Mouse (Mus musculus) kidney, postnatal 0 days (tissue): ENCODE data around the gene Spata48. TPM values are rescaled to one million over a fixed set of nuclear protein-coding genes. Genes with fewer than 3 reads are reported as not detected.

Experiments used
- ATAC-seq: fragments of 200-750 bp; cut with Nextera tagmentation; replicated peaks from 2 replicates; pipeline ENCODE4 v1.8.0; 2017; ENCODE audit warnings: low read depth, moderate number of reproducible peaks, moderate TSS enrichment, moderate library complexity; ENCODE audit not compliant: low FRiP score
- DNase-seq: peaks from one replicate; pipeline ENCODE4 v3.0.0-alpha.2; 2016; ENCODE audit warnings: low spot score
- H3K27ac ChIP-seq: fragments of 300-500 bp; sonication (generic); 2 replicates; pipeline ENCODE4 v1.5.1; 2014; ENCODE audit warnings: mild to moderate bottlenecking
- H3K27me3 ChIP-seq: fragments of 300-500 bp; sonication (generic); 2 replicates; pipeline ENCODE4 v1.6.1; 2014; ENCODE audit warnings: low read length, mixed read lengths; ENCODE audit not compliant: insufficient read depth
- H3K36me3 ChIP-seq: fragments of 300-500 bp; sonication (generic); 2 replicates; pipeline ENCODE4 v1.6.1; 2014; ENCODE audit warnings: low read length, mixed read lengths; ENCODE audit not compliant: insufficient read depth
- H3K4me1 ChIP-seq: fragments of 300-500 bp; sonication (generic); replicated peaks from 2 replicates; pipeline ENCODE4 v1.6.1; 2014; ENCODE audit warnings: antibody characterized with exemption, low read length, mixed read lengths; ENCODE audit not compliant: insufficient read depth
- H3K4me2 ChIP-seq: fragments of 300-500 bp; sonication (generic); 2 replicates; pipeline ENCODE4 v1.6.1; 2014; ENCODE audit warnings: mild to moderate bottlenecking, low read length, moderate library complexity, mixed read lengths
- H3K4me3 ChIP-seq: fragments of 300-500 bp; sonication (generic); replicated peaks from 2 replicates; pipeline ENCODE4 v1.5.1; 2014; ENCODE audit warnings: low read depth, low read length
- H3K9ac ChIP-seq: fragments of 300-500 bp; sonication (generic); 2 replicates; pipeline ENCODE4 v1.6.1; 2014; ENCODE audit warnings: low read depth, low read length
- H3K9me3 ChIP-seq: fragments of 300-500 bp; sonication (generic); replicated peaks from 2 replicates; pipeline ENCODE4 v1.6.1; 2016; ENCODE audit warnings: low read length, inconsistent platforms, mixed read lengths
- CTCF ChIP-seq: IDR thresholded peaks from 2 replicates; pipeline ENCODE4 v1.5.1; 2016; ENCODE audit warnings: antibody characterized with exemption, low read depth, mild to moderate bottlenecking, moderate library complexity
- WGBS: fragments of 180-500 bp; shearing (Covaris S2); extraction: QIAGEN DNeasy Blood & Tissue Kit; methylation state at CpG from one replicate; pipeline ENCODE4 v1.1.7; 2014; 5-methylcytosine and 5-hydroxymethylcytosine counted together
- polyA plus RNA-seq: library from polyadenylated mRNA; unstranded; fragments of >200 nt; fragmentation: Nextera tagmentation; extraction: Ambion mirVana; gene quantifications from 2 replicates; pipeline ENCODE4 v1.2.1, GENCODE M21; 2015

Spata48 gene
- polyA plus RNA-seq, 1 experiment from 2014 or later, result 2.3 TPM

- Histone ChIP-seq H3K9ac (no peak overlapping the region), H3K9me3 (no peaks in the 10 kb centered on the region), H3K4me2 (no peak overlapping the region), H3K27me3 (no peaks in the 10 kb centered on the region), H3K27ac (no peak overlapping the region), H3K36me3 (no peaks in the 10 kb centered on the region), H3K4me1 (no peaks in the 10 kb centered on the region), H3K4me3 (no peak overlapping the region)
- ATAC-seq, result no peak
- DNase-seq, result no peak
- WGBS, result 71% methylated on average over 2 of the region's 2 CpGs
- no peak for TF ChIP-seq CTCF
These were observed 51.3 kb downstream of the Spata48 start for GRCm38 (mm10) chr11:11513008-11513799.

- no peaks in the 10 kb centered on the region for H3K27me3 ChIP-seq
- no peak overlapping the region for H3K4me3 ChIP-seq
- ATAC-seq (no peak), DNase-seq (no peak)
- TF ChIP-seq CTCF, result no peak
- no peak overlapping the region for H3K4me2 ChIP-seq
- no peaks in the 10 kb centered on the region for H3K4me1 ChIP-seq
- H3K9ac ChIP-seq, result no peak overlapping the region
- H3K36me3 ChIP-seq, result no peaks in the 10 kb centered on the region
- H3K27ac ChIP-seq, result no peak overlapping the region
- no peaks in the 10 kb centered on the region for H3K9me3 ChIP-seq
- WGBS, result 90% methylated on average over 4 of the region's 4 CpGs
These were observed 53.0 kb downstream of the Spata48 start for GRCm38 (mm10) chr11:11514920-11515319.

GRCm38 (mm10) chr11:11517781-11518435 lies 56.0 kb downstream of the Spata48 start:
- Histone ChIP-seq H3K27ac (no peak overlapping the region), H3K9me3 (no peaks in the 10 kb centered on the region), H3K4me2 (no peak overlapping the region), H3K9ac (no peak overlapping the region), H3K36me3 (no peaks in the 10 kb centered on the region), H3K4me3 (no peak overlapping the region), H3K27me3 (no peaks in the 10 kb centered on the region), H3K4me1 (no peaks in the 10 kb centered on the region)
- ATAC-seq, result no peak
- TF ChIP-seq CTCF, result no peak
- 97% methylated on average over 1 of the region's 1 CpGs for WGBS
- no peak for DNase-seq

- no peaks in the 10 kb centered on the region for H3K4me1 ChIP-seq
- no peak overlapping the region for H3K4me2 ChIP-seq
- H3K36me3 ChIP-seq, result no peaks in the 10 kb centered on the region
- no peak overlapping the region for H3K4me3 ChIP-seq
- no peak overlapping the region for H3K9ac ChIP-seq
- ATAC-seq, result no peak
- no peak for DNase-seq
- H3K27ac ChIP-seq, result no peak overlapping the region
- no peak for TF ChIP-seq CTCF
- H3K9me3 ChIP-seq, result no peaks in the 10 kb centered on the region
- H3K27me3 ChIP-seq, result no peaks in the 10 kb centered on the region
- WGBS, result 87% methylated on average over 10 of the region's 10 CpGs
These were observed 57.7 kb downstream of the Spata48 start for GRCm38 (mm10) chr11:11519255-11520243.

GRCm38 (mm10) chr11:11521908-11522441 lies 60.1 kb downstream of the Spata48 start:
- no peak overlapping the region for H3K4me3 ChIP-seq

GRCm38 (mm10) chr11:11528760-11529159 lies 66.9 kb downstream of the Spata48 start:
- H3K9me3 ChIP-seq, result no peaks in the 10 kb centered on the region
- no peak for TF ChIP-seq CTCF
- ATAC-seq, result no peak
- no peaks in the 10 kb centered on the region for H3K27me3 ChIP-seq
- no peak overlapping the region for H3K9ac ChIP-seq
- H3K4me2 ChIP-seq, result no peak overlapping the region
- DNase-seq, result no peak
- no peak overlapping the region for H3K27ac ChIP-seq
- H3K4me1 ChIP-seq, result no peaks in the 10 kb centered on the region
- no peaks in the 10 kb centered on the region for H3K36me3 ChIP-seq
- WGBS, result 81% methylated on average over 11 of the region's 11 CpGs
- no peak overlapping the region for H3K4me3 ChIP-seq

More at GRCm38 (mm10) chr11:11521908-11522441, 60.1 kb downstream of the Spata48 start:
- ATAC-seq, result no peak
- no peak overlapping the region for H3K4me2 ChIP-seq
- H3K36me3 ChIP-seq, result no peaks in the 10 kb centered on the region
- DNase-seq, result no peak
- no peaks in the 10 kb centered on the region for H3K27me3 ChIP-seq
- no peak overlapping the region for H3K9ac ChIP-seq
- H3K27ac ChIP-seq, result no peak overlapping the region
- 72% methylated on average over 5 of the region's 5 CpGs for WGBS
- TF ChIP-seq CTCF, result no peak
- no peaks in the 10 kb centered on the region for H3K9me3 ChIP-seq
- H3K4me1 ChIP-seq, result no peaks in the 10 kb centered on the region
